Mouse (Mus musculus): ENCODE results near the gene Pcgf6. TPM values are rescaled to one million over a fixed set of nuclear protein-coding genes. Genes with fewer than 3 reads are reported as not detected.

Pcgf6 gene
- total and polyA plus RNA-seq, 2 experiments from 2014 or later, result 17.9 to 20.0 TPM

DNA sequence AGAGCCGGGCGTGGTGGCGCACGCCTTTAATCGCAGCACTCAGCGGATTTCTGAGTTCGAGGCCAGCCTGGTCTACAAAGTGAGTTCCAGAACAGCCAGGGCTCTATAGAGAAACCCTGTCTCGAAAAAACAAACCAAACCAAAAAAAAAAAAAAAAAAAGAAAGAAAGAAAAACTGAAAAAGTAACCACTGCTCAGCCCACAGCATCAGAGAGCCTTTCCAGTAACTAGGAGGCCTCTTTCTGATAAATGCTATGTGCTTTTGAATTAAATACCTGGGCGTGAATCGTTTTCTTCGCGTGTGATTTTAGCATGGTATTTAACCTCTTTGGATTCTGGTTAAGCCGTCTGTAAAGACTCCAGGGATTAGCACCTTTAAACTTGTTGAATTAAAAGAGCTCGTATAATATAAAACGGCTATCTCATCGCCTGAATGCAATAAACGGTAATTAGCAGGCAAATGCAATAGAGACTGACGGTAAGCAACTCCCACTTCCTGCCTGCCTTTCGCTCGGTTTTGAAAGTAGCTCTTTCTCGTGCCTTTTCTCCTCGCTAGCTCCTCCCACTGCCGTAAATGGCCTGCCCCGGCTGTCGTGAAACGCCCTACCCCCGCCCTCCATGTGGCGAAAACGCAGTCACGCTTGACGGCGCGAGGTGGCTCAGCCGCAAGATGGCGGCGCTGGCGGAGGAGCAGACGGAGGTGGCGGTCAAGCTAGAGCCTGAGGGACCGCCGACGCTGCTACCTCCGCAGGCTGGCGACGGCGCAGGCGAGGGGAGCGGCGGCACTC is 16.6 kb upstream of the Pcgf6 start, which contains the start of gene Taf5:
Taf5 (plus strand) TSS at position 651 of the 787 bp plus-strand sequence.
- peak within 1 kb of the TSS; percentile 89 for H3K9ac ChIP-seq (replicated peaks; ENCODE audit: low read length)
- TF ChIP-seq CTCF (IDR thresholded peaks at IDR 0.05; ENCODE audit: low read depth), result peak; percentile 37
- peak within 1 kb of the TSS; percentile 75 for H3K4me2 ChIP-seq (ENCODE audit: low read depth, low read length)
- H3K27me3 ChIP-seq (ENCODE audit: insufficient read depth, low read length), result no peaks in the 10 kb centered on the region
- DNase-seq (ENCODE audit: low spot score) (peak; percentile 99), ATAC-seq (peak; percentile 88)
- 11% methylated on average over 47 of the region's 49 CpGs for WGBS
- H3K4me1 ChIP-seq (ENCODE audit: insufficient read depth, low read length), result no peaks in the 10 kb centered on the region
- peaks cover 8% of the 10 kb centered on the region for H3K36me3 ChIP-seq (ENCODE audit: insufficient read depth, low read length)
- H3K4me3 ChIP-seq (ENCODE audit: low read length), result peak within 1 kb of the TSS; percentile 96
- peak within 1 kb of the TSS; percentile 88 for H3K27ac ChIP-seq
- H3K9me3 ChIP-seq (ENCODE audit: low read length), result no peaks in the 10 kb centered on the region

GRCm38 (mm10) chr19:47065860-47066259 is 15.2 kb upstream of the Pcgf6 start:
- H3K9me3 ChIP-seq (ENCODE audit: low read length), result no peaks in the 10 kb centered on the region
- H3K36me3 ChIP-seq (ENCODE audit: insufficient read depth, low read length), result no peaks in the 10 kb centered on the region
- ATAC-seq, result no peak
- no peak overlapping the region for H3K4me2 ChIP-seq (ENCODE audit: low read depth, low read length)
- no peak for DNase-seq (ENCODE audit: low spot score)
- H3K4me3 ChIP-seq (ENCODE audit: low read length), result no peak overlapping the region
- H3K9ac ChIP-seq (replicated peaks; ENCODE audit: low read length), result no peak overlapping the region
- no peaks in the 10 kb centered on the region for H3K4me1 ChIP-seq (ENCODE audit: insufficient read depth, low read length)
- H3K27me3 ChIP-seq (ENCODE audit: insufficient read depth, low read length), result no peaks in the 10 kb centered on the region
- WGBS, result 91% methylated on average over 3 of the region's 3 CpGs
- TF ChIP-seq CTCF (IDR thresholded peaks at IDR 0.05; ENCODE audit: low read depth), result peak; percentile 41
- no peak overlapping the region for H3K27ac ChIP-seq

DNA sequence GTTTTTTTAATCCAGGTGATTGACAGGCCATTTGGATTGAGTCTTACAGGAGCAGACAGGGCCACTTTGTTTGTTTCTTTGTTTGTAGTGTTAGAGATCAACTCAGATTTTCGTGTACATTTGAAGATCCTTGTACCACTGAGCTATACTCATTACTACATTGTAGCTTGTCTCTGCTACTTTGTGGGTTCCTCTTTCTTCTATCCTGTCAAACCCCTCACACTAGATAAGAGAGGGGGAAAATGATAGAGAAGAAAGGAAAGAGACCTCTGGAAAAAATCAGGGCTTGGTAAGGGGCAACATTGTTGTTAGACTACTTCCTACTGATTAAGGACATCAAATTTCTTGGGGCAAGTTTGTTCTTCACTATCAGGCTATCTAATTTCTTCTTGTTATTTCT is 7.0 kb upstream of the Pcgf6 start:
- Histone ChIP-seq H3K9me3 (ENCODE audit: low read length) (no peaks in the 10 kb centered on the region), H3K9ac (replicated peaks; ENCODE audit: low read length) (no peak overlapping the region), H3K4me1 (ENCODE audit: insufficient read depth, low read length) (no peaks in the 10 kb centered on the region), H3K4me3 (ENCODE audit: low read length) (no peak overlapping the region), H3K27ac (no peak overlapping the region), H3K27me3 (ENCODE audit: insufficient read depth, low read length) (no peaks in the 10 kb centered on the region), H3K4me2 (ENCODE audit: low read depth, low read length) (no peak overlapping the region), H3K36me3 (ENCODE audit: insufficient read depth, low read length) (no peaks in the 10 kb centered on the region)
- DNase-seq (ENCODE audit: low spot score) (no peak), ATAC-seq (no peak)
- TF ChIP-seq CTCF (IDR thresholded peaks at IDR 0.05; ENCODE audit: low read depth), result no peak
- WGBS, result 74% methylated on average over 1 of the region's 1 CpGs

GRCm38 (mm10) chr19:47053471-47053870 is 2.8 kb upstream of the Pcgf6 start:
- no peaks in the 10 kb centered on the region for H3K27me3 ChIP-seq (ENCODE audit: insufficient read depth, low read length)
- H3K36me3 ChIP-seq (ENCODE audit: insufficient read depth, low read length), result no peaks in the 10 kb centered on the region
- no peak overlapping the region for H3K27ac ChIP-seq
- peaks cover 6% of the 10 kb centered on the region; the same call in 1 of the 2 replicates for H3K4me1 ChIP-seq (ENCODE audit: insufficient read depth, low read length)
- H3K9ac ChIP-seq (replicated peaks; ENCODE audit: low read length), result no peak overlapping the region
- H3K9me3 ChIP-seq (ENCODE audit: low read length), result no peaks in the 10 kb centered on the region
- DNase-seq (ENCODE audit: low spot score), result no peak
- WGBS, result 89% methylated on average over 4 of the region's 4 CpGs
- no peak overlapping the region for H3K4me2 ChIP-seq (ENCODE audit: low read depth, low read length)
- no peak for TF ChIP-seq CTCF (IDR thresholded peaks at IDR 0.05; ENCODE audit: low read depth)
- no peak for ATAC-seq
- H3K4me3 ChIP-seq (ENCODE audit: low read length), result no peak overlapping the region

GRCm38 (mm10) chr19:47052927-47053326 is 2.2 kb upstream of the Pcgf6 start:
- TF ChIP-seq CTCF (IDR thresholded peaks at IDR 0.05; ENCODE audit: low read depth), result no peak
- no peaks in the 10 kb centered on the region for H3K9me3 ChIP-seq (ENCODE audit: low read length)
- H3K4me3 ChIP-seq (ENCODE audit: low read length), result no peak overlapping the region
- H3K9ac ChIP-seq (replicated peaks; ENCODE audit: low read length), result no peak overlapping the region
- DNase-seq (ENCODE audit: low spot score), result no peak
- WGBS, result 84% methylated on average over 4 of the region's 4 CpGs
- no peaks in the 10 kb centered on the region for H3K27me3 ChIP-seq (ENCODE audit: insufficient read depth, low read length)
- no peak overlapping the region for H3K27ac ChIP-seq
- peaks cover 6% of the 10 kb centered on the region; the same call in 1 of the 2 replicates for H3K4me1 ChIP-seq (ENCODE audit: insufficient read depth, low read length)
- H3K36me3 ChIP-seq (ENCODE audit: insufficient read depth, low read length), result no peaks in the 10 kb centered on the region
- H3K4me2 ChIP-seq (ENCODE audit: low read depth, low read length), result no peak overlapping the region
- ATAC-seq, result no peak

DNA sequence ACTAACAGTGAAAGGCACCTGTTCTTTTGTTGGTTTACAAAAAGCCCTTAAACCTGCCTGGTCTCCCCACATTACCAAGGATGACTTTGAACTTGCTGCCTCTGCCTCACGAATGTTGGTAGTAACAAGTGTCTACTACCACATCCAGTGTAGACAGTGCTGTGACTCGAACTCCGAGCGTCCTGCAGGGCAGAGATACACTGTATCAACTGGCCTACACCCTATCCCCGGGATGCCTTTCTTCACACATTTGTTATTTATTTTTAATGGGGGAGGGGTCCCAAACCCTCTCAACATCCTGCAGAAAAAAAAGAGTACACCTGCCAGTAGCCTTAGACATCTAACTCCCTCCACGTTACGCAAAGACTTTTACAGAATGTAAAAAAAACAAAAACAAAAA is 866 bp downstream of the Pcgf6 start:
- Histone ChIP-seq H3K27ac (peak overlapping the region; percentile 95; the same call in 1 of the 2 replicates), H3K36me3 (ENCODE audit: insufficient read depth, low read length) (peaks cover 4% of the 10 kb centered on the region; the same call in 1 of the 2 replicates), H3K9ac (replicated peaks; ENCODE audit: low read length) (peak overlapping the region; percentile 93), H3K4me1 (ENCODE audit: insufficient read depth, low read length) (peaks cover 6% of the 10 kb centered on the region; the same call in 1 of the 2 replicates), H3K27me3 (ENCODE audit: insufficient read depth, low read length) (no peaks in the 10 kb centered on the region), H3K4me2 (ENCODE audit: low read depth, low read length) (peak overlapping the region; percentile 79), H3K4me3 (ENCODE audit: low read length) (peak overlapping the region; percentile 93), H3K9me3 (ENCODE audit: low read length) (no peaks in the 10 kb centered on the region)
- WGBS, result 5% methylated on average over 7 of the region's 7 CpGs
- no peak for ATAC-seq
- DNase-seq (ENCODE audit: low spot score), result no peak
- no peak for TF ChIP-seq CTCF (IDR thresholded peaks at IDR 0.05; ENCODE audit: low read depth)

- H3K27me3 ChIP-seq (ENCODE audit: insufficient read depth, low read length), result no peaks in the 10 kb centered on the region
- peaks cover 4% of the 10 kb centered on the region; the same call in 1 of the 2 replicates for H3K36me3 ChIP-seq (ENCODE audit: insufficient read depth, low read length)
- H3K4me3 ChIP-seq (ENCODE audit: low read length), result no peak overlapping the region
- DNase-seq (ENCODE audit: low spot score) (no peak), ATAC-seq (no peak)
- H3K4me1 ChIP-seq (ENCODE audit: insufficient read depth, low read length), result peaks cover 6% of the 10 kb centered on the region; the same call in 1 of the 2 replicates
- no peak for TF ChIP-seq CTCF (IDR thresholded peaks at IDR 0.05; ENCODE audit: low read depth)
- no peak overlapping the region for H3K27ac ChIP-seq
- H3K4me2 ChIP-seq (ENCODE audit: low read depth, low read length), result peak overlapping the region; percentile 79; the same call in 1 of the 2 replicates
- H3K9me3 ChIP-seq (ENCODE audit: low read length), result no peaks in the 10 kb centered on the region
- H3K9ac ChIP-seq (replicated peaks; ENCODE audit: low read length), result no peak overlapping the region
- WGBS, result 67% methylated on average over 4 of the region's 4 CpGs
Observed at GRCm38 (mm10) chr19:47049061-47049460, 1.6 kb downstream of the Pcgf6 start.

All from hindbrain, postnatal 0 days (tissue).